Mouse (Mus musculus): ENCODE data around the gene F3. TPM values are rescaled to one million over a fixed set of nuclear protein-coding genes. Genes with fewer than 3 reads are reported as not detected.

Gene F3
- polyA plus RNA-seq, 1 experiment from 2014 or later: 6.9 TPM

DNA sequence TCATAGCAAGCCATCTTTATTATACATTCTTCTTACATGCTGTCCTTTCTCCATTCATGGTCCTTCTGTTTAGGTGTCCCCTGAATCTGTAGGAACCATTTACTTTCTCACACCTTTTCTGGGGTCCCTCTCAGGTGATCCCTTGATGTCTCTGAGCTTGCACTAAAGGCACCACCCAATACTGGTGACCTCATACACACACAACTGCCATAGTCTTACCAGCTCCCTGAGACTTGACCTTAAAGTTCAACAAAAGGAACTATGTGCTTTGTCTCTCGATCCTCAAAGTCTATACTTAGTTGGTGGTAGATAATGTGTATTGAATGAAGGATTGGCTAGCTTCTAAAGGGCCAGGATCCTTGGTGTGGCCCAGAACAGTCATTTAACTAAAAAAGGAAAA lies 37.4 kb upstream of the F3 start:
- no peaks in the 10 kb centered on the region for H3K27me3 ChIP-seq (ENCODE audit: control insufficient read depth, insufficient read depth, low read length)
- peaks cover 0 to 5% of the 10 kb centered on the region in 2 experiments; a peak in 2 of 4 replicates for H3K4me1 ChIP-seq (ENCODE audit: control insufficient read depth in 2 of 2, insufficient read depth in 2 of 2, low read length in 2 of 2)
- no peak overlapping the region for H3K4me2 ChIP-seq (ENCODE audit: low read length)
- H3K9ac ChIP-seq (ENCODE audit: low read length): no peak overlapping the region
- 81% methylated on average over 1 of the region's 1 CpGs for WGBS
- H3K27ac ChIP-seq (replicated peaks in 1 of 2; ENCODE audit: control insufficient read depth in 1 of 2, insufficient read depth in 1 of 2, low read depth in 2 of 2, low read length in 2 of 2): no peak overlapping the region
- H3K36me3 ChIP-seq (ENCODE audit: control insufficient read depth, insufficient read depth, low read length): no peaks in the 10 kb centered on the region
- H3K4me3 ChIP-seq (ENCODE audit: control insufficient read depth in 1 of 2, insufficient read depth in 1 of 2, low read depth in 1 of 2, low read length in 2 of 2): no peak overlapping the region
- no peaks in the 10 kb centered on the region for H3K9me3 ChIP-seq (ENCODE audit: control insufficient read depth, low read length)
- ATAC-seq (ENCODE audit: insufficient number of reproducible peaks, insufficient read depth, low FRiP score, low read depth): no peak

DNA sequence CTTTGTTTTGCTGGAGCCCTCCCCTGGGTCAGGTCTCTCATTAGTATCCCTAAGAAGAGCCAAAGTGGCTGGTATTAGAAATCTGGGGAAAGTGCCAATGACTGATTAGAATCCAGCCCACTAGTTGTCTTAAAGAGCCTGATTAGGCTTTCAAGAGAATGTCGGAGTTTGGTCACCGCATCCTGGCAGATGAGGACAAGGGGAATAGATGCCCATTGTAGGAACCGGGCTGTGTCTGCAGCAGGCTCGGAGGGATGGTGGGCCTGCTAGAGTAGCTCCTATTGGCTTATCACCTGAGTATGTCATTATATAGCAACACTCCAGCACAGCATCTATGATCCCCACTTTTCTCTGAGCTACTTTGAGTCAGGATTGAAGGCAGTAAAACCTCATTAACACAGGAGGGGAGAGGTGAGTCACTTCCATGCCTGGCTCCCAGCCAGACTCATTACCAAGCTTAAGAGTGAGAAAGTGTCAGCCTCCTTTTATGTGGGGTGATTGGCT lies 36.9 kb upstream of the F3 start:
- Histone ChIP-seq H3K27me3 (ENCODE audit: control insufficient read depth, insufficient read depth, low read length) (no peaks in the 10 kb centered on the region), H3K9me3 (ENCODE audit: control insufficient read depth, low read length) (no peaks in the 10 kb centered on the region), H3K27ac (replicated peaks in 1 of 2; ENCODE audit: control insufficient read depth in 1 of 2, insufficient read depth in 1 of 2, low read depth in 2 of 2, low read length in 2 of 2) (no peak overlapping the region), H3K36me3 (ENCODE audit: control insufficient read depth, insufficient read depth, low read length) (no peaks in the 10 kb centered on the region), H3K4me2 (ENCODE audit: low read length) (no peak overlapping the region), H3K4me3 (ENCODE audit: control insufficient read depth in 1 of 2, insufficient read depth in 1 of 2, low read depth in 1 of 2, low read length in 2 of 2) (no peak overlapping the region), H3K4me1 (ENCODE audit: control insufficient read depth in 2 of 2, insufficient read depth in 2 of 2, low read length in 2 of 2) (peaks cover 0 to 5% of the 10 kb centered on the region in 2 experiments; a peak in 2 of 4 replicates), H3K9ac (ENCODE audit: low read length) (no peak overlapping the region)
- ATAC-seq (ENCODE audit: insufficient number of reproducible peaks, insufficient read depth, low FRiP score, low read depth): no peak
- WGBS: 76% methylated on average over 4 of the region's 4 CpGs

DNA sequence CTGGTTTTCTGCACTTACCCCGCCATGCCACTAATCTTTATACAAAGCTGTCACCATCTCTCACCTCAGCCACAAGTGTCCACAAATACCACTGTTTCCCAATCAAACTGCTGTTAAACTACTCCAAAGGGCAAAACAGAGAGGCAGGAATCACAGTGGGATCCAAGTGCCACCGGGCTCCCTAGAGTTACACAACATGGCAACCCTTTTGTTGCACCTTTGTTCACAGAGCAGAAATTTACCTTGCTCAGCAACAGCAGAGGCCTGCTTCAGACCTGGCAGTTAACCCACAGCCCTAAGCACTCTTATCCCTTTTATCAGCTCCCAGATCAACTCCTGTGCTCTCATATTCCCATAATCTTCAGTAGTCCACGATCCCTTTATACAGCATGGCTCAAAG lies 35.6 kb upstream of the F3 start:
- no peak for ATAC-seq (ENCODE audit: insufficient number of reproducible peaks, insufficient read depth, low FRiP score, low read depth)
- H3K4me1 ChIP-seq (ENCODE audit: control insufficient read depth in 2 of 2, insufficient read depth in 2 of 2, low read length in 2 of 2): peaks cover 0 to 5% of the 10 kb centered on the region in 2 experiments; a peak in 2 of 4 replicates
- 86% methylated on average over 3 of the region's 3 CpGs for WGBS
- H3K4me2 ChIP-seq (ENCODE audit: low read length): no peak overlapping the region
- no peak overlapping the region for H3K9ac ChIP-seq (ENCODE audit: low read length)
- no peaks in the 10 kb centered on the region for H3K36me3 ChIP-seq (ENCODE audit: control insufficient read depth, insufficient read depth, low read length)
- no peaks in the 10 kb centered on the region for H3K9me3 ChIP-seq (ENCODE audit: control insufficient read depth, low read length)
- H3K27ac ChIP-seq (replicated peaks in 1 of 2; ENCODE audit: control insufficient read depth in 1 of 2, insufficient read depth in 1 of 2, low read depth in 2 of 2, low read length in 2 of 2): no peak overlapping the region
- H3K4me3 ChIP-seq (ENCODE audit: control insufficient read depth in 1 of 2, insufficient read depth in 1 of 2, low read depth in 1 of 2, low read length in 2 of 2): no peak overlapping the region
- H3K27me3 ChIP-seq (ENCODE audit: control insufficient read depth, insufficient read depth, low read length): no peaks in the 10 kb centered on the region

DNA sequence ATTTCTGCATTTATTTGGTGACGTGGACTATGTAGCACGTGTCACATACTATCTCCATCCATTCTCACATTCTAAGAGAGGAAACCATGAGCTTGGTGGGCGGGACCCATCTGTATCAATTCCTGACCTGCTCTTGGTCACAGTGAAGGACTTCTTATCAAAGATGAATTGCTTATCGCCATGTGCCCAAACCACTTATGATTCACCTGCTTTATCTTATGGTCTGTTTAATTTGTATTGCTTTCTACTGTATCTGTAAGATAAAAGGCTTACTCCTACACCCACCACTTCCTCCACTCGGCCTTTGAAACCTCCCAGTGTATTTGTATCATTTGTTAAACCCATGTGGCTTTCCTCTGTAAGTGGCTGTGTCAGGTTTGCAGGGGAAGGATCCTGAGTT lies 34.3 kb upstream of the F3 start:
- Histone ChIP-seq H3K9me3 (ENCODE audit: control insufficient read depth, low read length) (no peaks in the 10 kb centered on the region), H3K27me3 (ENCODE audit: control insufficient read depth, insufficient read depth, low read length) (no peaks in the 10 kb centered on the region), H3K4me2 (ENCODE audit: low read length) (no peak overlapping the region), H3K9ac (ENCODE audit: low read length) (no peak overlapping the region), H3K36me3 (ENCODE audit: control insufficient read depth, insufficient read depth, low read length) (no peaks in the 10 kb centered on the region), H3K4me3 (ENCODE audit: control insufficient read depth in 1 of 2, insufficient read depth in 1 of 2, low read depth in 1 of 2, low read length in 2 of 2) (no peak overlapping the region), H3K4me1 (ENCODE audit: control insufficient read depth in 2 of 2, insufficient read depth in 2 of 2, low read length in 2 of 2) (peaks cover 0 to 5% of the 10 kb centered on the region in 2 experiments; a peak in 2 of 4 replicates), H3K27ac (replicated peaks in 1 of 2; ENCODE audit: control insufficient read depth in 1 of 2, insufficient read depth in 1 of 2, low read depth in 2 of 2, low read length in 2 of 2) (no peak overlapping the region)
- no peak for ATAC-seq (ENCODE audit: insufficient number of reproducible peaks, insufficient read depth, low FRiP score, low read depth)
- 45% methylated on average over 5 of the region's 5 CpGs for whole genome bisulfite sequencing

DNA sequence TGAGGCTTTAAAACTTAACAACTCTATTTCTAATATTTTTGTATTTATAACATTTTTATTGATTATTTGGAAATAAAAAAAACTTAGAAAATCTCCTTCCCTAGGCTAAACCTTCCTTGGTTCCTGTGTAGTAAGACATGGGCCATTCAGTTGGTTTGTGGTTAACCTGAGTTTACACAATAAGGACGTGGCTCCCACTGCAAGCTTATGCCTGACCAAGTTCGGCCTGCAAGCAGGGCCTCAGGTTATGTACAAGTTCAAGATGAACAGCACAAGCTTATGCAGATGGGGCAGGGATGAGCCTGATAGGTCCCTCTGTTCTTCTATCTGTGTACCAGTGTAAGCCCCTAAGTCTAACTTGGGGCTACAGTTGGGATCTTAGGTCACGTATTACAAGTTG lies 33.6 kb upstream of the F3 start:
- ATAC-seq (ENCODE audit: insufficient number of reproducible peaks, insufficient read depth, low FRiP score, low read depth): no peak
- H3K4me2 ChIP-seq (ENCODE audit: low read length): no peak overlapping the region
- H3K4me1 ChIP-seq (ENCODE audit: control insufficient read depth in 2 of 2, insufficient read depth in 2 of 2, low read length in 2 of 2): peaks cover 0 to 2% of the 10 kb centered on the region in 2 experiments; a peak in 2 of 4 replicates
- H3K9me3 ChIP-seq (ENCODE audit: control insufficient read depth, low read length): no peaks in the 10 kb centered on the region
- H3K36me3 ChIP-seq (ENCODE audit: control insufficient read depth, insufficient read depth, low read length): no peaks in the 10 kb centered on the region
- WGBS: 90% methylated on average over 3 of the region's 3 CpGs
- H3K9ac ChIP-seq (ENCODE audit: low read length): no peak overlapping the region
- no peak overlapping the region for H3K4me3 ChIP-seq (ENCODE audit: control insufficient read depth in 1 of 2, insufficient read depth in 1 of 2, low read depth in 1 of 2, low read length in 2 of 2)
- H3K27ac ChIP-seq (replicated peaks in 1 of 2; ENCODE audit: control insufficient read depth in 1 of 2, insufficient read depth in 1 of 2, low read depth in 2 of 2, low read length in 2 of 2): no peak overlapping the region
- H3K27me3 ChIP-seq (ENCODE audit: control insufficient read depth, insufficient read depth, low read length): no peaks in the 10 kb centered on the region

DNA sequence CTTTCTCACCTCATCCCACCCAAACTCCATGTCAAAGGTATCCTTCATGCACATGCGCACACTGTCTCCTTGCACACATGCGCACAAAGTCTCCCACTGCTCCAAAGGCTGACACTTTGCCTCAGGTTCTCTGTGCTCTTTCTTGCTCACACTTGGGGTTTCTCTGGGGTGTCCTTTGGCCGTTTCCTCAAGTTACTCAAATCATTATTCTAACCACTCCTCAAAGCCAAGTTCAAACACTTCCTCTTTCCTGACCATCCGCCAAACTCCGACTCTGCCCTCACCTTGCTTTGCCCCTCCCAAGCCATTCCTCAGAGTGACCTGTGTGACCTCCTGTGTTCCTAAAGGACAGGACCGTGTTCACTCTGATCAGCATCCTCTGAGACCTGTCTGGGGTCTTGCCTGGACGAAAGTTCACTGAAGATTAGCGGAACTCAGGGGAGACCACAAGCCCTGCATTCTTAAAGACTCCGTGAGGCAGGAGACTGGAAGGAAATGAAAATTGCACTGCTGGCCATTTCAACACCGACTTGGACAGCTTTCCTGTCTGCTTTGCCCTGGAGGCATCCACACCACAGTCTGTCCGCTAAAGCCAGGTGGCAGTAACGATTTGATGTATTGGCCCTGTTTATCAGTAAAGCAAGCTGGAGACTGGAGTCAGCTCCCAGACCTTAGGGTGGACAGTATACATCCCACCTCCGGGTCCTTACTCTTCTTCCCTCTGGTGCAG lies 30.2 kb upstream of the F3 start:
- Histone ChIP-seq H3K36me3 (ENCODE audit: control insufficient read depth, insufficient read depth, low read length) (no peaks in the 10 kb centered on the region), H3K27me3 (ENCODE audit: control insufficient read depth, insufficient read depth, low read length) (no peaks in the 10 kb centered on the region), H3K4me1 (ENCODE audit: control insufficient read depth in 2 of 2, insufficient read depth in 2 of 2, low read length in 2 of 2) (no peaks in the 10 kb centered on the region), H3K9me3 (ENCODE audit: control insufficient read depth, low read length) (no peaks in the 10 kb centered on the region), H3K27ac (replicated peaks in 1 of 2; ENCODE audit: control insufficient read depth in 1 of 2, insufficient read depth in 1 of 2, low read depth in 2 of 2, low read length in 2 of 2) (no peak overlapping the region), H3K9ac (ENCODE audit: low read length) (no peak overlapping the region), H3K4me2 (ENCODE audit: low read length) (no peak overlapping the region), H3K4me3 (ENCODE audit: control insufficient read depth in 1 of 2, insufficient read depth in 1 of 2, low read depth in 1 of 2, low read length in 2 of 2) (no peak overlapping the region)
- ATAC-seq (ENCODE audit: insufficient number of reproducible peaks, insufficient read depth, low FRiP score, low read depth): no peak
- 69% methylated on average over 13 of the region's 13 CpGs for WGBS

DNA sequence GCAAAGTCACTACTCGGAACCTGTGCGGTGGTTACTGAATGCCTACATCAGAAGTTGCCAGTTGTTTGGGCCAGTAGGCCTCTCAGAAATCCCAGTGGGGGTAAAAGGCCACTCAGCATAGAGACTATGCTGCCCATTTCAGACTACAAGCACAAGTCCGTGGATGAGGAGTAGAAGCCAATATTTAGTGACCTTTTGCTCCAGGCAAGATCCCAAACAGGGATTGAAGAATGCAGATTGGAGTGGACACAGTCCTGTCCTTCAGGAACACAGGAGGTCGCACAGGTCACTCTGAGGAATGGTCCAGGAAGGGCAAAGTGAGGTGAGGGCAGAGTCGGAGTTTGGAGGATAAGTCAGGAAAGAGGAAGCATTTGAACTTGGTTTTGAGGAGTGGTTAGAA lies 29.6 kb upstream of the F3 start:
- no peaks in the 10 kb centered on the region for H3K36me3 ChIP-seq (ENCODE audit: control insufficient read depth, insufficient read depth, low read length)
- H3K9me3 ChIP-seq (ENCODE audit: control insufficient read depth, low read length): no peaks in the 10 kb centered on the region
- no peak overlapping the region for H3K27ac ChIP-seq (replicated peaks in 1 of 2; ENCODE audit: control insufficient read depth in 1 of 2, insufficient read depth in 1 of 2, low read depth in 2 of 2, low read length in 2 of 2)
- no peaks in the 10 kb centered on the region for H3K27me3 ChIP-seq (ENCODE audit: control insufficient read depth, insufficient read depth, low read length)
- no peak overlapping the region for H3K9ac ChIP-seq (ENCODE audit: low read length)
- H3K4me1 ChIP-seq (ENCODE audit: control insufficient read depth in 2 of 2, insufficient read depth in 2 of 2, low read length in 2 of 2): no peaks in the 10 kb centered on the region
- no peak for ATAC-seq (ENCODE audit: insufficient number of reproducible peaks, insufficient read depth, low FRiP score, low read depth)
- no peak overlapping the region for H3K4me2 ChIP-seq (ENCODE audit: low read length)
- WGBS: 78% methylated on average over 5 of the region's 5 CpGs
- H3K4me3 ChIP-seq (ENCODE audit: control insufficient read depth in 1 of 2, insufficient read depth in 1 of 2, low read depth in 1 of 2, low read length in 2 of 2): no peak overlapping the region

DNA sequence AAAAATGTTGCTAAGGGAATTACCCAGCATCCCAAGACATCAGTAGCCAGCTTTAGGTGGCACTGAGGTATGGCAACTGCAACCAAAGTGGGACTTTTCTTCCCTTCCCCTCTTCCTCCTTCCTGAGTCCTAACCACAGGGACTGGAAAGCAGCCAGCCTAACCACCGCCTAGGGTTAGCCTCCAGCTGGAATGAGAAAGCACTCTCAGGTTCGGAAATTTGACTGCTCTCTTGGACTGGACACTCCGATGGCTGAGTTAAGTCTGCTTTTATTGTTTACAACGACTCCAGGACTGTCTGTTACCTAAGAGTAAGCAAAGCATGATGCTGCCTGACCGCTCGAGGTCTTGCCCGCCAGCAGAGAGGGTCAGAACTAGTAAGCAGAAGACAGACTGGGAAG lies 26.2 kb upstream of the F3 start:
- no peaks in the 10 kb centered on the region for H3K9me3 ChIP-seq (ENCODE audit: control insufficient read depth, low read length)
- no peak overlapping the region for H3K4me3 ChIP-seq (ENCODE audit: control insufficient read depth in 1 of 2, insufficient read depth in 1 of 2, low read depth in 1 of 2, low read length in 2 of 2)
- H3K36me3 ChIP-seq (ENCODE audit: control insufficient read depth, insufficient read depth, low read length): no peaks in the 10 kb centered on the region
- no peaks in the 10 kb centered on the region for H3K27me3 ChIP-seq (ENCODE audit: control insufficient read depth, insufficient read depth, low read length)
- H3K27ac ChIP-seq (replicated peaks in 1 of 2; ENCODE audit: control insufficient read depth in 1 of 2, insufficient read depth in 1 of 2, low read depth in 2 of 2, low read length in 2 of 2): no peak overlapping the region
- no peak overlapping the region for H3K9ac ChIP-seq (ENCODE audit: low read length)
- H3K4me1 ChIP-seq (ENCODE audit: control insufficient read depth in 2 of 2, insufficient read depth in 2 of 2, low read length in 2 of 2): peaks cover 5 to 7% of the 10 kb centered on the region in 2 experiments; a peak in 3 of 4 replicates
- no peak overlapping the region for H3K4me2 ChIP-seq (ENCODE audit: low read length)
- no peak for ATAC-seq (ENCODE audit: insufficient number of reproducible peaks, insufficient read depth, low FRiP score, low read depth)
- whole genome bisulfite sequencing: 83% methylated on average over 7 of the region's 7 CpGs

All from heart, embryonic 14.5 days (tissue).